Mouse (Mus musculus): Measurements from ENCODE around the gene Tmem206.

DNA sequence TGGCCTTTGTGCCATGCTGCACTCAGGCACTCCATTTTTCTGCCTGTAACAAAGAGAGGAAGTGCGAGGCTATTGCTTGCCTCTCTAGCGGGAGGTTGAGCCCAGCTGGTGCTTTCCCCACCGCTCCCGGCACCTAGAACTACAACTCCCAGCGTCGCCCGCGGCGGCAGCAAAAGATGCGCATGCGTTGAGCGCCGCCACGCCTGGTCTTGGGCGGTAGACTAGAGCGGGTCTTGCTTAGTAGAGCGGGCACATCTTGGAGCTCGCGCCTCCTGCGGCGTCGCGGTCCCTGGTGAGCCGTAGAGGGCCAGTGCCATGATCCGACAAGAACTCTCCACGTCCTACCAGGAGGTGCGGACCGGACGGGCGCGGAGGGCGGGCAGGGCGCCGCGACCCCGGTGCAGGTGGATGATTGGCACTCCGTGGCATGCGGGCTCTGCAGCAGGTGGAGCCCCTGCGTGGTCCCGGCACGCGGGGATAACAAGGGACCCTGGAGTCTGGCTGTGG lies at the start of gene Tmem206:
- TF ChIP-seq CTCF (IDR thresholded peaks at IDR 0.05) = peak; percentile 23
- TF ChIP-seq EP300 (IDR thresholded peaks at IDR 0.05) = no peak

Measured in lung, postnatal 0 days (tissue).